Mouse (Mus musculus) brown adipose tissue, adult 24 weeks (tissue): Measurements from ENCODE around the gene Epb41l1. TPM values are rescaled to one million over a fixed set of nuclear protein-coding genes. Genes with fewer than 3 reads are reported as not detected.

Source experiments
- H3K27ac ChIP-seq: fragments of 200-500 bp; replicated peaks from 2 replicates; pipeline ENCODE4 v1.5.1; 2012; ENCODE audit warnings: low read depth, mild to moderate bottlenecking, low read length
- H3K4me1 ChIP-seq: fragments of 200-500 bp; 2 replicates; pipeline ENCODE4 v1.6.1; 2012; ENCODE audit warnings: low read length, mixed read lengths; ENCODE audit not compliant: control insufficient read depth, insufficient read depth, insufficient read length
- H3K4me3 ChIP-seq: fragments of 200-500 bp; 2 replicates; pipeline ENCODE4 v1.5.1; 2012; ENCODE audit warnings: low read depth, mild to moderate bottlenecking, low read length, moderate library complexity; ENCODE audit not compliant: insufficient read depth
- polyA plus RNA-seq: library from polyadenylated mRNA; stranded (reverse); fragments of >200 nt; gene quantifications from 2 replicates; pipeline ENCODE4 v1.2.4, GENCODE M21; 2012; ENCODE audit not compliant: missing spikeins, insufficient read depth, insufficient read length

Epb41l1 gene
- polyA plus RNA-seq, 1 experiment: 29.1 TPM

- no peak overlapping the region for H3K27ac ChIP-seq
- H3K4me3 ChIP-seq: no peak overlapping the region
- peaks cover 4% of the 10 kb centered on the region; the same call in 1 of the 2 replicates for H3K4me1 ChIP-seq
These were observed 123.1 kb downstream of the Epb41l1 start for GRCm38 (mm10) chr2:156543804-156544203.

GRCm38 (mm10) chr2:156547123-156547891 lies 126.6 kb downstream of the Epb41l1 start, which contains the start of gene Aar2:
Gene Aar2, plus strand, starts transcription at chr2:156547584.
- peak within 1 kb of the TSS; percentile 87 for H3K27ac ChIP-seq
- H3K4me1 ChIP-seq: peaks cover 4% of the 10 kb centered on the region; the same call in 1 of the 2 replicates
- peak within 1 kb of the TSS; percentile 80 for H3K4me3 ChIP-seq

- Histone ChIP-seq H3K27ac (no peak overlapping the region), H3K4me3 (no peak overlapping the region), H3K4me1 (no peaks in the 10 kb centered on the region)
These were observed 131.7 kb downstream of the Epb41l1 start for GRCm38 (mm10) chr2:156552421-156552820.

- Histone ChIP-seq H3K27ac (no peak overlapping the region), H3K4me1 (no peaks in the 10 kb centered on the region), H3K4me3 (no peak overlapping the region)
These were observed 141.1 kb downstream of the Epb41l1 start for GRCm38 (mm10) chr2:156561808-156562207.

- Histone ChIP-seq H3K4me3 (no peak overlapping the region), H3K4me1 (no peaks in the 10 kb centered on the region), H3K27ac (no peak overlapping the region)
These were observed 142.8 kb downstream of the Epb41l1 start for GRCm38 (mm10) chr2:156563557-156563956.

GRCm38 (mm10) chr2:156566512-156566911 lies 145.8 kb downstream of the Epb41l1 start:
- no peaks in the 10 kb centered on the region for H3K4me1 ChIP-seq
- H3K4me3 ChIP-seq: no peak overlapping the region
- H3K27ac ChIP-seq: no peak overlapping the region

- Histone ChIP-seq H3K27ac (no peak overlapping the region), H3K4me1 (no peaks in the 10 kb centered on the region), H3K4me3 (no peak overlapping the region)
These were observed 147.9 kb downstream of the Epb41l1 start for GRCm38 (mm10) chr2:156568647-156569046.

- no peak overlapping the region for H3K27ac ChIP-seq
- H3K4me3 ChIP-seq: no peak overlapping the region
- no peaks in the 10 kb centered on the region for H3K4me1 ChIP-seq
These were observed 148.6 kb downstream of the Epb41l1 start for GRCm38 (mm10) chr2:156569261-156569660.

- Histone ChIP-seq H3K4me3 (no peak overlapping the region), H3K27ac (no peak overlapping the region), H3K4me1 (no peaks in the 10 kb centered on the region)
These were observed 150.8 kb downstream of the Epb41l1 start for GRCm38 (mm10) chr2:156571521-156571920.

GRCm38 (mm10) chr2:156576850-156577587 lies 156.3 kb downstream of the Epb41l1 start:
- Histone ChIP-seq H3K4me1 (no peaks in the 10 kb centered on the region), H3K4me3 (no peak overlapping the region), H3K27ac (no peak overlapping the region)

GRCm38 (mm10) chr2:156580507-156580906 lies 159.8 kb downstream of the Epb41l1 start:
- no peak overlapping the region for H3K4me3 ChIP-seq

GRCm38 (mm10) chr2:156581244-156581643 lies 160.5 kb downstream of the Epb41l1 start:
- Histone ChIP-seq H3K27ac (no peak overlapping the region), H3K4me3 (no peak overlapping the region), H3K4me1 (no peaks in the 10 kb centered on the region)

More at GRCm38 (mm10) chr2:156580507-156580906, 159.8 kb downstream of the Epb41l1 start:
- Histone ChIP-seq H3K27ac (no peak overlapping the region), H3K4me1 (no peaks in the 10 kb centered on the region)

GRCm38 (mm10) chr2:156582887-156583286 lies 162.2 kb downstream of the Epb41l1 start:
- Histone ChIP-seq H3K4me3 (no peak overlapping the region), H3K27ac (no peak overlapping the region), H3K4me1 (no peaks in the 10 kb centered on the region)

- Histone ChIP-seq H3K27ac (no peak overlapping the region), H3K4me1 (no peaks in the 10 kb centered on the region), H3K4me3 (no peak overlapping the region)
These were observed 163.6 kb downstream of the Epb41l1 start for GRCm38 (mm10) chr2:156584154-156584796.

- no peak overlapping the region for H3K27ac ChIP-seq
- H3K4me3 ChIP-seq: no peak overlapping the region
- H3K4me1 ChIP-seq: no peaks in the 10 kb centered on the region
These were observed 164.2 kb downstream of the Epb41l1 start for GRCm38 (mm10) chr2:156584797-156585471.
